Comparison of ENCODE assay signal across 1 mouse cellular context in the genomic region with DNA sequence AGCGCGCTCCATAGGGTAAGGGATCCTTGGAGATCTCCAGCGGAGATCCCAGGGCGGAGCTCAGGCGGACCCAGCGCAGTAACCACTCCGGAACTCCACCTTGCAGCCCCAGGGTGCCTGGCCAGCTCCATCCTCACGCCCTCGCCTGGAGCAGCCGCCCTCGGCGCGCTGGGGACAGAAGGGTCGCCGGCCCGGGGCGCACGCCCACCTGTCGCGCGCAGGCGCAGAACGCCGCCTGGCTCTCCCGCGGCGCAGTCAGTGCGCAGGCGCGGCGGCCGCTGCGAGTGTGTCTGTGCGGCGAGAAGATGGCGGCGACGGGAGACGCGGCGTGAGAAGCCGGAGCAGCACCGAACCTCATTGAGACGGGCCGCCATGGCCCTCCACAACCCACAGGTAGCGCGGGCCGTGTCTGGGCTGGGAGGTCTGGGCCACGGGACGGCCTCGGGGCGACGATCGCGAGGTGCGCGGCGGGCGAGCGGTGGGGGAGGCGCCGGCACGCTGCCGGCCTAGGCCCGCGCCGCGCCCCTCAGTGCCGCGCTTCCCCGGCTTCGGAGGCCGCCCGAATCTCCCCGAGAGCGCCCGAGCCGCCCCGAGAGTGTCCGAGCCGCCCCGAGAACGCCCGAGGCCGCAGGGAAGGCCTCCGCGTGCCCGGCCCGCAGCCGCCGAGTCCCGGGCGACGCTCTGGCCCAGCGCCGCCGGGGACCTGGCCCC.
TF ChIP-seq lines count a peak whose summit lies in the region.

A gene (plus strand): TSS at position 295 of the 711 bp plus-strand sequence.

TF ChIP-seq in MEL, 35 proteins besides CTCF, POLR2A, EP300 and RAD21 (continued from another document):
- TF ChIP-seq UBTF (IDR thresholded peaks at IDR 0.05; ENCODE audit: borderline replicate concordance, insufficient read depth, low read depth, low read length), result 0 out of 2 replicates have a peak, but pooled peaks have one; percentile 33
- TF ChIP-seq TBP (IDR thresholded peaks at IDR 0.05; ENCODE audit: low read depth, low read length), result peak; percentile 32; the same call in 1 of the 2 replicates
- TF ChIP-seq USF1 (IDR thresholded peaks at IDR 0.05; ENCODE audit: low read depth, low read length), result no peak
